Comparison of ENCODE assay signal across 11 mouse cellular contexts in genomic region chr2:14544686-14545085, GRCm38 (mm10).
"Had no signal": no experiment of that assay in that cellular context is flagged by ENCODE, and none has a peak within 500 bp of the region (broad histone marks: within the 10 kb centered on the region; RNA-seq: fewer than 3 reads in every experiment).

No protein-coding gene starts in this region.

- DNase-seq: kidney, adult 8-10 months; kidney, postnatal 36 days; left cerebral cortex, postnatal 4 days; lung, postnatal 14 days; thymus, postnatal 14 days had no signal

- H3K36me3 ChIP-seq: limb, embryonic 13.5 days; liver, embryonic 15.5 days; midbrain, embryonic 13.5 days; neural tube, embryonic 15.5 days had no signal

- H3K9me3 ChIP-seq: limb, embryonic 13.5 days; liver, embryonic 15.5 days; midbrain, embryonic 13.5 days; neural tube, embryonic 15.5 days had no signal

- H3K4me1 ChIP-seq: limb, embryonic 13.5 days; liver, embryonic 15.5 days; midbrain, embryonic 13.5 days; neural tube, embryonic 15.5 days had no signal

- H3K27ac ChIP-seq: hindbrain, postnatal 0 days; limb, embryonic 13.5 days; liver, embryonic 15.5 days; midbrain, embryonic 13.5 days; neural tube, embryonic 15.5 days had no signal

- H3K27me3 ChIP-seq: limb, embryonic 13.5 days; liver, embryonic 15.5 days; neural tube, embryonic 15.5 days had no signal

- H3K4me3 ChIP-seq: limb, embryonic 13.5 days; liver, embryonic 15.5 days; midbrain, embryonic 13.5 days; myocyte; neural tube, embryonic 15.5 days had no signal

- H3K9ac ChIP-seq: limb, embryonic 13.5 days; liver, embryonic 15.5 days; midbrain, embryonic 13.5 days; neural tube, embryonic 15.5 days had no signal

- H3K4me2 ChIP-seq: limb, embryonic 13.5 days; liver, embryonic 15.5 days; midbrain, embryonic 13.5 days; neural tube, embryonic 15.5 days had no signal

- ATAC-seq: hindbrain, postnatal 0 days; midbrain, embryonic 13.5 days had no signal
